Mouse (Mus musculus) cerebellum, adult 8-10 months (tissue): ENCODE data around the gene Atp6v1g2.
A peak's percentile ranks its signal among the peaks of the same experiment; 100 is the strongest.

Experiments
- DNase-seq: peaks from one replicate; pipeline ENCODE4 v3.0.0; 2022

The Atp6v1g2 gene

DNA sequence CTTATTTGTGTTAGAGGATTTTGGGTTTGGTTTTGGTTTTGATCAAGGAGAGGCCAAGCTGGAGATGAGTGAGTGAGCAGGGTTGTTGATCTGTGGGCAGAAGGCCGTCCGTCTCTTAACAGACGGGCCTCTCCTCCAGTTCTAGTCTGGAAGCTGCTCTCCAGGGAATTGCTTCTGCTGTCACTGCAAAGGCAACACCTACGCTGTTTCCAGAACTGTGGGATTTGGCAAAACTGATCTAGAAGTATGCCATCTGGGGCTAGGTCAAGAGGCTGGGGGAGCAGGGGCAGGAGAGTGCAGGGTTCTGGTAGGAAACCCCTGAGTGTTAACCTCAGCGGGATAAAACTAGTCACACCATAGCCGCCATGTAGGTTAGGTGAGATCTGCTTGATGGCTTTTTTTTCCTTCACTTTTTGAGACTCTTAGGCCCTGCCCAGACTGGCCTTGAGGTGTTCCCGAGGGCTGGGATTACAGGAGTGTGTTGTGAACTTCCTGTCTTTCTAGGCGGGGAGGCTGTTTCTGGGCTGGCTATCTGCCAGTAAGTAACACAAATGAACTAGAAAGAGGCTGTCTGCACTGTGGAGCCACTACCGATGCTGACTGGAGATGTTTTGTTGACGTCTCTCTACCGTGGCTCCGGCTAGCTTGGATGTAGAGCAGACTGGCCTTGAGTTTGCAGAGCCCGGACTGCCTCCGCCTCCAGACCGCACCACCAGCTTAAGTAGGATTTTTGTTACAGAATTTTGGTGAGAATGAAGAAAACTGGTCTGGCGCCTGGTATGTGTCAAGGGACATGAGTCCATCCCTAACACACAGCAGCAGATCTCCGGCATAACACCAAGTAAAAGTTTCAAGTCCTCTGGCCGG is at the start of gene Atp6v1g2:
TSS of gene Atp6v1g2 (plus strand) at position 547 of the 867 bp plus-strand sequence.
- DNase-seq, result no peak

DNA sequence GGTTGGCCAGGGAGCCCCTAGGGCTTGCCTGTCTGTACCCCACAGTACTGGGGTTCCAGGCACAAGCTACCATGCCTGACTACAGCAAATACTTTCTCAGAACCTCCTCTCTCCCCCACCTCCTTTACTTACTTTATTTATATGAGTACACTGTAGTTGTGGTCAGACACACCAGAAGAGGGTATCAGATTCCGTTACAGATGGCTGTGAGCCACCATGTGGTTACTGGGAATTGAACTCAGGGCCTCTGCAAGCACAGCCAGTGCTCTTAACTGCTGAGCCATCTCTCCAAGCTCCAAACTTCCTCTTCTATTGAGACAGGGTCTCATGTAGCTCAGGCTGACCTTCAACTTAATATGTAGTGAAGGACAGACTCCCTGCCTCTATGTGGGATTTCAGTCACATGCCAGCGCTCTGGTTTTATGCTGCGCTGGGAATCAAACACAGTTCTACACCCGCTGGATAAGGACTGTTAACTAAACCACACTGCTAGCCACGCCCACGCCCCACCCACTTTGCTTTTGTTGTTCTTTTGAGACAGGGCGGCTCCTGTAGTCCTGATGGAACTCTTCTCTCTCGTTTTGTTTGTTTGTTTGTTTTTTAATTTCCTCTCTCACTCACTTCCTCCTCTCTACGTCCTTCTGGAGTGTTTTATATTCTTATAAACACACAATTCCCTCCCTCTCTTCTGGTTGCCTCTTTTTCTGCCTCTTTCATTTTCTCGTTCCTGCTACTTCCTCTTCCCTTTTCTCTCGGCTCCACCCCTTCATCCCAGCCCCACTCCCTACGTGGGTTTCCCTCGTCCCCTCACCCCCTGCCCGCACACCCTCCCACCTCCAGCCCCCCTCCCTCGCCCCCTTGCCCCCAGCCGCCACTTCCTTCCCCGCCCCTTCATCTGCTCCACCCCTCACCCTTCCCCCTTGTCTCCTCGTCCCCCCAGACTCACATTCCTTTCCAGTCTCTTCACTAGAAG is 47.5 kb upstream of the Atp6v1g2 start:
- no peak for DNase-seq

DNA sequence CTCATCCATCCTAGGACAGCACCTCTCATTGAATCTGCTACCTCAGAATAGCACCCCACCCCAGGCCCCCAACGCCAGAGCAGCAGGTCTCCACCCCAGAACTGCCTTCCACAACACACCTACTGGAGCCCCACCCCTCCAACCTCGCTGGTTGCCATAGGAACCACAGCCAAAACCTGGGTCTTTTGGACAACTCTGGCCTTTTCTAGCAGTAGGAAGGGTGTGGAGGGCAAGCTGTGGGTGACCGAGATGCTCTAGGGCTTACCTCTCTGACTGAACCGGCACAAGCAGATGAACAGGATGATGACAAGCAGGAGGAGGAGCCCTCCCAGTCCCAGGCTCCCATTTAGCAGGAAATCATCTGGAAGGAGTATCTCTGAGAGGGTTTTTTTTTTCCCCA is 46.8 kb upstream of the Atp6v1g2 start:
- DNase-seq, result no peak

DNA sequence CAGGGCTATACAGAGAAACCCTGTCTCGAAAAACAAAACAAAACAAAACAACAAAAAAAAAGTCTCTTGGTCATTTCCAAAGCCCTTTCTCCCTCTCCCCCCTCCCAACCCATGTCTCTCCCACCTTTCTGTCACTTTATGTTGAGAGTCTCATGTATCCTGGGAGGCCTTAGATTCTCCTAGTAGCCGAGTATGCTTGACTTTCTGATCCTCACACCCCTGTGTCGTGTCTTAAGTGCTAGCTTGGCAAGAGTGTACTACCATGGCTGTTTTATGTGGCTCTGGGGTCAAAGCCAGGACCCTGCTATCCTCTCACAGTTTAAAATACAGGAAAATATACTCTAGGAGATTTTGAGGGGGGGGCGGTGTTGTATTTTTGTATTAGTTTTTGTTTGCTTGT is 46.1 kb upstream of the Atp6v1g2 start:
- no peak for DNase-seq

DNA sequence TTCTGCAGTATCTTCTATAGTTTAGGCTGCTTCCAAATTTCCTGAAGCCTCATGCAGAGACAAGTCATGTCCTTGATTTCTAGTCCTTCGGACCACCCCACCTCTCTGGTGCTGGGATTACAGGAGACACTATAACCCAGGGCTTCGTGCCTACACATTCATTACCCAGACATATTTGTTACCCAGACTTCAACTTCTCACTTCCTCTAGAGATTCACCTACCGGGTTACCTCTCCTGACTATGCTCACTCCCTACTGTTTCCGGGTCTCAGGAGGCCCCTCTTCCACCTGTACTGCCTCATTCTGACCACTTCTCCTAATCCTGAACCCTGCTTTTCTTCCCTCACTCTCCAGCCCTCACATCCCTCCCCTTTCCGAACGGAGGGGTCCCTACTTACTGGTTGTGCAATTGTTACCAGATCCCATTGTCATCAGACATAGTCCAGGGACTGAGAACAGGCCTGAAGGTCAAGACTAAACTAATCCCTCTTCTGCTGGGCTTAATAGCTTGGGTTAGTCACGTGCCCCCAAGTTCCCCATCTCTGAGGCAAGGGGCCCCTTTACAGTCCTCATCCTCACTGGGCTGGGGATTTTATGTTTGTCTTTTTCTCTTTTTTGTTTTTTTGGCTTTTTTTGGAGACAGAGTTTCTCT is 45.4 kb upstream of the Atp6v1g2 start, which contains the start of gene Lst1:
TSS of gene Lst1 (minus strand) at position 481 of the 652 bp plus-strand sequence.
- DNase-seq, result no peak

DNA sequence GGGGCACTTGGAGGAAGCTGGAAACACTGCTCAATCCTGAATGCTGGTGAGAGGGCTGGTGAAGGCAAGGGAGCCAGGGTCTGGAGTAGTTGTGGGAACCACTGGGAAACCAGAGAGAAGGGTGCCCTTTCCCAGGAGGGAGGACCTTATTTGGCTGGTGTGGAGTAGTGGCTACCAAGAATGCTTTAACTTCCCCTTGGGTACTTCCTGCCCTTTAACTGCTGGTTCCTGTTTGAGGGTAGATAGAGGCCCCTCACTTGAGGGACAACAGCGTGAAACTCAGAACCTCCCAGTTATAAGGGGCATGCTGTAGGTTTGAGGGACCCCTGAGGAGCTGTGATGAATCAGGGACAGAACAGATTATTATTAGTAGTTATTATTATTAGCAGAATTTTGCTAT is 44.3 kb upstream of the Atp6v1g2 start:
- DNase-seq, result no peak

DNA sequence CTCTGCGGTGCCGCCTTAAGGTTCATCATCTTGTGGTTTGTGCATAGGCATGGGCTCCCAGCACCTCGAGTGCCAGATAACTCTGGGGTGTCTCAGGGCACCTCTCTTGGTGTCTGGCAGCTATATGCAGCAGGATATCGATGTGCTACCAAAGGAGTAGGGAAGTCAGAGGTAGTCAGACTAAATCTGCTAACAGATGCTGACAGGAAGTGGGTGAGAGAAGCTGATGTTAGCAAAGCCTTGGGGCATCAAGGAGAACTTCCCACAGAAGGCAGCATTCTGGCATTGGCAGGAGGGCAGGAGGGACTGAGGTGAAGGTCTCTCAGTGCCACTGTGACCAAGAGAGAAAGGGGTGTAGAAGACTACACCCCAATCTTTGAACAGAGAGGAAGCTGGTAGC is 43.4 kb upstream of the Atp6v1g2 start:
- no peak for DNase-seq

DNA sequence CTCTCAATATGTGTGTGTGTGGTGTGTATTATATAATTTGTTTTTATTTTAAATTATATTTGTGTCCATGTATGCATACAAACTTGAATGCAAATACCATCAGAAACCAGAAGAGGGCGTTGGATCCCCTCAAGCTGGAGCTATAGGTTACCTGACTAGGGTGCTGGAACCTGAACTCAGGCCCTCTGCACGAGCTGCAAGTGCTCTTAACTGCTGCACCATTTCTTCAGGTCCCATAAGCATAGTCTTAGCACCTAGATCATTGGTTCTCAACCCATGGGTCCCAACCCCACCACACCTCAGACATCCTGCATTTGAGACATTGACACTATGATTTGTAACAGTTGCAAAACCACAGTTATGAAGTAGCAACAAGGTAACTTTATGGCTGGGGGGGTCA is 41.7 kb upstream of the Atp6v1g2 start:
- no peak for DNase-seq

DNA sequence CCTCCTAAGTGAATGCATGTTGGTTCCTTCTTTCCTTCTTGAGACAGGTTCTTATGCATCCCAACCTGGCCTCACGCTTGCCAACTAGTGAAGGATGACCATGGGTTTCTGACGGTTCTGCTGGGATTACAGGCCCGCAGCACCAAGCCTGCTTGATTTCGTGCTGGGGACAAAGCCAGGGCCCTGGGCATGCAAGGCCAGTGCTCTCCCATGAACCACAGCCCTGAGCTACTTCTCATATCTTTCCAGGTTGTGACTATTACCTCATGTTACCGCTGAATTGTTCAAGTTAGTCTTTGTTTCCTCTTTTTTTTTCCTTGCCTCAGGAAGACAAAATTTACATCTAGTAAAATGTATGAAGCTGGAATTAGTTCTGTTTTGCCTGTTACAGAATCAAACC is 40.5 kb upstream of the Atp6v1g2 start:
- no peak for DNase-seq

DNA sequence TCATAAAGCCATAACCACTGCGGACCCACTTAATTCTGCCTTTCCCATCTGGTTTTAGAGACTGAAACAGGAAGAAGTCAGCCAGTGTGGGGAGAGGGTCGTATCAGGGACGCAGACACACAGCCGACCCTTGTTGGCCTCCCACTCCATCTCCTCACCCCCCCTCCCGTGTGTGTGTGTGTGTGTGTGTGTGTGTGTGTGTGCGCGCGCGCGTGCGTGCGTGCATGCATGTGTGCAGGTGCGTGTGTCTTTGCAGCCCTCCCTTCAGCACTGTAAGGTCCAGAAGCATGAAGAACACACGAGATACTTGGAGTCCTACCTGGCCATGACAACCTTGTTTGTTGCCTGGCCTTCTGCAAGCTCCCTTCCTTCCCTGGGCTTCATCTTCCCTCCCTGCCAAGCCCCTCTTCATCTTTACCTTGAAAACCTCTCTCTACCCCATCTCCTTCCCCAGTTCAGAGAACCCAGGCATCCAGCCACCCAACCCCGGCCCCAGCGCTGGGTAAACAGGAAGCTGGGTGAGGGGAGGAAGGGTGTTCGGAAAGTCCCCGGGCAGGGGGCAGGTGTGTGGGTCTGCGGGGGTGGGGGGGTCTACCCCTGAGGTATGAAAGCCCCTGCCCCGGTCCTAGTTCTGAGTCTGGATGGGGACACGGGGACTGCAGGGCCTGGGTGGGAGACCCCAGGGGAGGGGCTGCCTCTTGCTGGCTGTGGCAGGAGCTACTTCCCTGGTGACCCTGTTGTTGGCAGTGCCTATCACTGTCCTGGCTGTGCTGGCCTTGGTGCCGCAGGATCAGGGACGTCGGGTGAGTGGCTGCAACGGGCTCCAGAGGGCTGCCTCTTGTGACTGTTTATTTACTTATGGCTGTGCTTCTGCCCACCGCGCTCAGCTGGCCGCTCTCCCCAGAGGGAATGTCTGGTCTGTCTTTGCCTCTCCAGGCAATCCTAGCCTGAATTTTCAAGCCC is 39.3 kb upstream of the Atp6v1g2 start, which contains the start of gene Ltb:
TSS of gene Ltb (plus strand) at position 559 of the 963 bp plus-strand sequence.
- DNase-seq, result no peak

DNA sequence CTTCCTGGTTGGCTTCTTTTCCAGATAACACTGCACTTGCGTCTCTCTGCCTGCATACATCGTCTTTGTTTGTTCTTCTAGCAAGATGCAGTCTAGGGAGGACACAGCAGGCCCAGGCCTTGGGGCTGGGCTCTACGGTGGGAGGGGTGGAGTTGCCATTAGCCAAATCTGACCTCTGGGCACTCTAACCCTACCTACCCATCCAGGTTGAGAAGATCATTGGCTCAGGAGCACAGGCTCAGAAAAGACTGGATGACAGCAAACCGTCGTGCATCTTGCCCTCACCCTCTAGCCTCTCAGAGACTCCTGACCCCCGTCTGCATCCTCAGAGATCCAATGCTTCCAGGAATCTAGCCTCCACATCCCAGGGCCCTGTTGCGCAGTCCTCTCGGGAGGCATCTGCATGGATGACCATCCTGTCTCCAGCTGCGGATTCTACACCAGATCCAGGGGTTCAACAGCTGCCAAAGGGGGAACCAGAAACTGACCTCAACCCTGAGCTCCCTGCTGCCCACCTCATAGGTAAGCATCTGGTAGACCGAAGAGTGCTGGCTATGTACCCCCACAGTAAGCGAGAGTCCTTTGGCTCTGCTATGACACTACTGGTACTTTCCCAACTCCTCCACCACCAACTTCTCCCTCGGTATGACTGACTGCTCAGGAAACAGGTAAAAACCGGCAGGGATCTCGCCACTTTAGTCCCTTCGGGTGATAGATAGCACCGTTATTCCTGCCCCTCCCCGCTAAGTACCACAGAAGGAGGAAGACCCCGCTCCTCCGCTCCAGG is 38.4 kb upstream of the Atp6v1g2 start:
- DNase-seq, result no peak

DNA sequence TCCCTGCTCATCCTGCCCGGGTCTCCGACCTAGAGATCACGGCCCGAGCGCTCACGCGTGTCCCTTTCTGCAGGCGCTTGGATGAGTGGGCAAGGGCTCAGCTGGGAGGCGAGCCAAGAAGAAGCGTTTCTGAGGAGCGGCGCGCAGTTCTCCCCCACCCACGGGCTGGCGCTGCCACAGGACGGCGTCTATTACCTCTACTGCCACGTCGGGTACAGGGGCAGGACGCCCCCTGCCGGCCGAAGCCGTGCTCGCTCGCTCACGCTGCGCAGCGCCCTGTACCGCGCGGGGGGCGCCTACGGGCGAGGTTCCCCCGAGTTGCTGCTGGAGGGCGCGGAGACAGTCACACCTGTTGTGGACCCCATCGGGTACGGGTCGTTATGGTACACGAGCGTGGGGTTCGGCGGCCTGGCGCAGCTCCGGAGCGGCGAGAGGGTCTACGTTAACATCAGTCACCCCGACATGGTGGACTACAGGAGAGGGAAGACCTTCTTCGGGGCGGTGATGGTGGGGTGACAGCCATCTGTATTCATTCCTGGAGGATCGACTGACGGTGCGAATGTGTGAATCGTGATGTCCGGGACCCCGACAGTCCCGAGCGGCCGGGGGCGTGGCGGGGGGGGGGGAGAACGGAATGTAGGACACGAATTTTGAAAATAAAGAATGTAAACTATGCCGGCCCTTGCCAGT is 37.7 kb upstream of the Atp6v1g2 start:
- peak; percentile 45 for DNase-seq

DNA sequence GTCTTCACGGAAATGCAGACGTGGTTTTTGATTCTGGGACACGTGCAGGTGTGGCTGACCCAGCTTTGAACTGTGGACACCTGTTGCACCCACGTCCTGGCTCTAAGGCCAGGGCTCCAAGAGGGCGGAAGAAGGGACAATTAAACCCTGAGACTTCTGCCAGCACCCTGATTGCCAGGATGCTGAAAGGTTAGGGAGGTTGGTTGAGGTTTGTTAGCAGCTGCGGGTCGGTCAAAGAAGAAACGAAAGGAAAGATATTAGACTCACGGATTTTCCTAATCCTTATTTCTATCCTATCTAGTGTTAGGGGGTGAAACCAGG is 37.2 kb upstream of the Atp6v1g2 start:
- no peak for DNase-seq

DNA sequence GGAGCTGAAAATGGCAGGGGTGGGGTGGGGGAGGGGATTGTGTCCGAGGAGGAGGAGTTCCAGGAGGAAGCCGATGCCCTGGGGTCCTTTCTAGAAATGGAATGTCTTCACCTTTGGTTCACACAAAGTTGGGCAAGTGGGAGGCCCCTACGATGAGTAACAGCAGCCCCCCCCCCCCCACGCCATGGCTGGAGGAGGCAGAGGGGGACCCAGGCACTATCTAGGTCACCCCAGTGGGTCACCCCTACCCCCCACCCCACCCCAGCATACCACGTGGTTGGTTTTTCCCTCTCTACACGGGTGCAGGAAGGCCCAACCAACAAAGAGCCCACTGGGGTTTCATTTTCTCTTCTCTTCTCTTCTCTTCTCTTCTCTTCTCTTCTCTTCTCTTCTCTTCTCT is 36.3 kb upstream of the Atp6v1g2 start:
- no peak for DNase-seq

DNA sequence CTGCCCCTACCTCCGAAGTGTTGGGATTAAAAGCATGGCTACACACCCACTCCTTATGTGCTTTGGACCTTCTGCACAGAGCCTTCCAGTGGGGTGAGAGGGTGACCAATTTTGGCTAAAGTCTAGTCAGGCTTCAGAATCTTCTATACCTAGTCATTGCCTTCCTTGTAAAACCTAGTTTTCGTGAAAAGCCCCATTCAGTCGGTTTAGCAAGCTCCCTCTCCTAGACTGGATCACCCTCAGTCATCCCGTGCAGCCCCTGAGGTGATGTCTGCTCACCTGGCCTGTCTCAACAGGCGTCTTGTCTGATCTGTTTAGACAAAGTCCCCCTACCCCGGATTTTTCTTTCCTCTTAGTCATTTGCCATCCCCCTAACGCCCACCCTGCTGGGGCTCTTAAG is 35.4 kb upstream of the Atp6v1g2 start:
- no peak for DNase-seq

DNA sequence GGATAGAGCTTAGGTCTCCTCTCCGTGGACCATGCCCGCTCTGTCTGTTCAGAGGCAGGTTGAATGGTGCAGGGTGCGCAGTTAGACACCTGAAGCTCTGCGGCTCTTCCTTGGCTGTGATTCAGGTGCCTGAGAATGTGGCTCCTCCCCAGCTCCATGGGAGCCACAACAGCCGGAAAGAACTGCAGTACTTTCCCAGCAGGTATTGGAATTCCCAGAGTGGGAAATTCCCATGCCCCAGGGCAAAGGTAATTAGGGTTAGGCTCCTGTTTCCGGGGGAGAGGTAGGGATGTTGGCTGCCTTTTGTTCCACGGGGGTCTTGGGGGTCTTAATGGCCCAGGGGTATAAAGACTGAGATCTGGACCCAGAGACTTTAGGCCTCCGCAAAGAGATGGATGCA is 34.5 kb upstream of the Atp6v1g2 start:
- DNase-seq, result no peak

DNA sequence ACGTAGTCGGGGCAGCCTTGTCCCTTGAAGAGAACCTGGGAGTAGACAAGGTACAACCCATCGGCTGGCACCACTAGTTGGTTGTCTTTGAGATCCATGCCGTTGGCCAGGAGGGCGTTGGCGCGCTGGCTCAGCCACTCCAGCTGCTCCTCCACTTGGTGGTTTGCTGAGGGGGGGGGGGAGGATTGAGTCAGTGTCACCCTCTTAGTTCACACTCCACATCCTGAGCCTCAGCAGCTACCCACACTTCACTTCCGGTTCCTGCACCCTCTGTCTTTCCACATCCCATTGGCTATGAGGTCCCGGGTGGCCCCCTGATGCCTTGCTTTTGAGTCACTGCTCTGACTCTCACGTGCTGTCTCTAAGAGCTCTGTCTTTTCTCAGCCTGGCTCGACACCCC is 33.1 kb upstream of the Atp6v1g2 start:
- no peak for DNase-seq

DNA sequence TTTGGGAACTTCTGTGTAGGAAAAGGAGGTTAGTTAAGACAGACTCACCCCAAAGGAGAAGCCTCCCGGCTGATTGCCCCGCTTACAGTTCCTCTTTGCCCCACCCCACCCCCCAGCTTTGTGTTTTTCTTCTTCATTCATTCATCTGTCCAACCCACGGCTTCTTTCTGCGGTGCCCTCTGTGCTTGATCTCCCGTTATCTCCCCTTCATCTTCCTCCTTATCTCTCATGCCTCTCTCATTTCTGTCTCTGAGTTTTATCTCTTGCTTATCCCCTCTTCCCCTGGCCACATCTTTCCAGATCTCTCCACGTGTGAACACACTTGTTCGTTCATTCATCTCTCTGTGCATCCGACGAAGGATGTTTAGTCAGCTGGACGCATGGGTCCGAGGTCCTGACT is 32.3 kb upstream of the Atp6v1g2 start:
- no peak for DNase-seq

DNA sequence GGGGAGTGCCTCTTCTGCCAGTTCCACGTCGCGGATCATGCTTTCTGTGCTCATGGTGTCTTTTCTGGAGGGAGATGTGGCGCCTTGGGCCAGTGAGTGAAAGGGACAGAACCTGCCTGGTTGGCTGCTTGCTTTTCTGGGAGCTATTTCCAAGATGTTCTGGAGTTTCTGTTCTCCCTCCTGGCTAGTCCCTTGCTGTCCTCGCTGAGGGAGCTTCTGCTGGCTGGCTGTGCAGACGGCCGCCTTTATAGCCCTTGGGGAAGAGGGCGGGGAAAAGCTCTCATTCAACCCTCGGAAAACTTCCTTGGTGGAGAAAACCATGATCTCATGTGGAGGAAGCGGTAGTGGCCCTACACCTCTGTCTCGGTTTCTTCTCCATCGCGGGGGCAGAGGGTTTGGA is 31.7 kb upstream of the Atp6v1g2 start, which contains the start of gene Tnf:
TSS of gene Tnf (minus strand) at position 221 of the 400 bp plus-strand sequence.
- DNase-seq, result no peak

DNA sequence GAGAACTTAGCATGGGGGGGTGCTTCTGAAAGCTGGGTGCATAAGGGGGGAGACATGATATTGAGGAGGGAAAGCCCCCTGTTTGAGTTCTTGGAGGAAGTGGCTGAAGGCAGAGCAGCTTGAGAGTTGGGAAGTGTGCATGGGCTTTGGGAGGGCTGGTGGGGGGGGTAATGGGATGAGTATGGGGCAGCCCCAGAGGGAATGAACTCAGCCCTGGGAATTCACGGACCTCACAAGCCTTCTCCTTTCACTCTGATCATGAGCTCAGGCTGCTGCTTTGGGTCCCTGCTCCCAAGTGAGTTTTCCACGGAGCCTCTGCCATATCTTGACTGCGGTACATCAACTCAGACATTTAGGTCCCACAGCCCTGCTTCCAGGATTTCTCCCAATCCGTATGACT is 31.0 kb upstream of the Atp6v1g2 start:
- no peak for DNase-seq
